Mouse (Mus musculus) liver, embryonic 14.5 days (tissue): Measurements from ENCODE around the gene Pcsk5. TPM values are rescaled to one million over a fixed set of nuclear protein-coding genes. Genes with fewer than 3 reads are reported as not detected.

Experiments
- ATAC-seq: fragments of 200-750 bp; cut with Nextera tagmentation; 2 replicates; pipeline ENCODE4 v1.8.0; 2017; ENCODE audit warnings: moderate number of reproducible peaks, mild to moderate bottlenecking, moderate library complexity; ENCODE audit not compliant: insufficient read depth
- DNase-seq, 3 experiments: peaks; one replicate each; pipeline ENCODE4 v3.0.0-alpha.2; 2012 to 2013; ENCODE audit warnings: low read depth in 3 of 3, low spot score in 3 of 3
- H3K27ac ChIP-seq: fragments of 300-500 bp; sonication (generic); 2 replicates; pipeline ENCODE4 v1.5.1; 2014; ENCODE audit warnings: moderate library complexity, mild to moderate bottlenecking, control low read depth, inconsistent platforms
- H3K27me3 ChIP-seq: fragments of 300-500 bp; sonication (generic); 2 replicates; pipeline ENCODE4 v1.6.1; 2014; ENCODE audit warnings: mild to moderate bottlenecking, low read length, moderate library complexity; ENCODE audit not compliant: control insufficient read depth, insufficient read depth
- H3K36me3 ChIP-seq: fragments of 300-500 bp; sonication (generic); replicated peaks from 2 replicates; pipeline ENCODE4 v1.6.1; 2014; ENCODE audit warnings: low read depth; ENCODE audit not compliant: control insufficient read depth, insufficient read depth
- H3K4me1 ChIP-seq, 2 experiments: fragments of 200-500 bp in 1 of 2; fragments of 300-500 bp in 1 of 2; sonication (generic) in 1 of 2; replicated peaks; 2 replicates each; pipeline ENCODE4 v1.6.1; 2012 to 2014; ENCODE audit warnings: antibody characterized with exemption in 1 of 2, inconsistent platforms in 1 of 2, low read length in 1 of 2; ENCODE audit not compliant: control insufficient read depth in 2 of 2, insufficient read depth in 2 of 2
- H3K4me2 ChIP-seq: fragments of 300-500 bp; sonication (generic); 2 replicates; pipeline ENCODE4 v1.6.1; 2014; ENCODE audit warnings: low read depth, mild to moderate bottlenecking, control low read depth, moderate library complexity
- H3K4me3 ChIP-seq, 2 experiments: fragments of 200-500 bp in 1 of 2; fragments of 300-500 bp in 1 of 2; sonication (generic) in 1 of 2; 2 replicates each; pipeline ENCODE4 v1.5.1; 2012 to 2014; ENCODE audit warnings: low read depth in 2 of 2, low read length in 2 of 2, mild to moderate bottlenecking in 2 of 2, control low read depth in 1 of 2, inconsistent platforms in 1 of 2, moderate library complexity in 1 of 2; ENCODE audit not compliant: insufficient read depth in 1 of 2
- H3K9ac ChIP-seq: fragments of 300-500 bp; sonication (generic); replicated peaks from 2 replicates; pipeline ENCODE4 v1.6.1; 2014; ENCODE audit warnings: mild to moderate bottlenecking, control low read depth, moderate library complexity
- H3K9me3 ChIP-seq: fragments of 300-500 bp; sonication (generic); 2 replicates; pipeline ENCODE4 v1.6.1; 2016; ENCODE audit warnings: low read length, mixed read lengths; ENCODE audit not compliant: control insufficient read depth
- CTCF ChIP-seq: IDR thresholded peaks from 2 replicates; pipeline ENCODE4 v1.5.1; 2016; ENCODE audit warnings: antibody characterized with exemption, low read depth, control low read depth
- EP300 ChIP-seq: IDR thresholded peaks from 2 replicates; pipeline ENCODE4 v1.6.1; 2016; ENCODE audit warnings: antibody characterized with exemption, low read depth
- WGBS: fragments of 180-500 bp; shearing (Covaris S2); extraction: QIAGEN DNeasy Blood & Tissue Kit; methylation state at CpG from one replicate; pipeline ENCODE4 v1.1.7; 2014; ENCODE audit not compliant: insufficient replicate concordance; 5-methylcytosine and 5-hydroxymethylcytosine counted together
- polyA plus RNA-seq, 2 experiments: library from polyadenylated mRNA; depleted of rRNA in 1 of 2; stranded (reverse) in 1 of 2; unstranded in 1 of 2; fragments of >200 nt; fragmentation: Nextera tagmentation in 1 of 2; extraction: Ambion mirVana in 1 of 2; gene quantifications; 2 replicates each; pipeline versions ENCODE4 v1.2.1 to v1.2.3; 2012 to 2014

Gene Pcsk5
- polyA plus RNA-seq, 2 experiments = 0.58 to 0.61 TPM

DNA sequence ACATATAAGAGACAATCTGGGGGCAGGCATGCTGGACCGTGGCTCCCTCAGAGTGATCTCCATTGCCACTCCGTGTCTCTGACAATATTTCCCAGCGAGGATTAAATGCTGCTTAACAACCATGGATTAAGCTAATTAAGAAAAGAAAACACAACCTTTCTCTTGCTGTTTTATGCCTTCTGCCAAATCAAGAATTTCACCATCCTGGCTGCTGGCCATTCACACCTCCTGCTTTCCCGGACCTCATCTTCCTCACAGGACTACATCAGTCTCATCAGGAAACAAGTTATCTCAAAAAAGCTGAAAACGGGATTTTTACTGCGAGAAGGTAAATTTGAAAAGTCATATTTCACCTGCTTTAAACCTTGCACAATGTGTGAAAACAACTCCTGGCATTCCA, 175.2 kb downstream of the Pcsk5 start:
- WGBS = 65% methylated on average over 6 of the region's 6 CpGs
- no peak overlapping the region for H3K4me2 ChIP-seq
- H3K9ac ChIP-seq = no peak overlapping the region
- TF ChIP-seq CTCF = no peak
- H3K4me3 ChIP-seq = no peak overlapping the region
- H3K4me1 ChIP-seq = no peaks in the 10 kb centered on the region
- DNase-seq (no peak), ATAC-seq (no peak)
- no peak overlapping the region for H3K27ac ChIP-seq
- H3K27me3 ChIP-seq = no peaks in the 10 kb centered on the region
- H3K36me3 ChIP-seq = no peaks in the 10 kb centered on the region
- H3K9me3 ChIP-seq = no peaks in the 10 kb centered on the region

DNA sequence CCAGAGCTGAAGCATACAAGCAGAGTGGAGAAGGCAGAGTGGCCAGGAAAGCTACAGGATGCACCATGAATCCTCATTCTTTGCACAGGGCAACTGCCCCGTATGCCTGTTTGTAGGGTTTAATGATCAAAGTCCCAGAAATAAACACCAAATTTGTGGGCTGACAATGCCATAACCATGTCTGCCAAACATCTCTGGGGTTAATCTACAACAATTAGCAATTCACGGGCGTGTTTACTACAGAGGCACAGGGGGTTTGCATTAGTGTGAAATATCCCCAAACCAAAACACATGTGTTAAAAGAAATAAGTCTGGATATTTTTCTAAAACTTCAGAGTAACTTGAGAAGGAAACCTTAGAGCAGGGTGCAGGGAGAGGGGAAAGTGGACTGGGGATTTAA, 178.1 kb downstream of the Pcsk5 start:
- no peaks in the 10 kb centered on the region for H3K36me3 ChIP-seq
- no peak for TF ChIP-seq EP300
- no peak for TF ChIP-seq CTCF
- no peaks in the 10 kb centered on the region for H3K9me3 ChIP-seq
- ATAC-seq (no peak), DNase-seq (no peak)
- H3K27ac ChIP-seq = no peak overlapping the region
- no peaks in the 10 kb centered on the region for H3K4me1 ChIP-seq
- no peak overlapping the region for H3K9ac ChIP-seq
- no peak overlapping the region for H3K4me2 ChIP-seq
- H3K27me3 ChIP-seq = no peaks in the 10 kb centered on the region
- WGBS = 65% methylated on average over 3 of the region's 3 CpGs
- H3K4me3 ChIP-seq = no peak overlapping the region

DNA sequence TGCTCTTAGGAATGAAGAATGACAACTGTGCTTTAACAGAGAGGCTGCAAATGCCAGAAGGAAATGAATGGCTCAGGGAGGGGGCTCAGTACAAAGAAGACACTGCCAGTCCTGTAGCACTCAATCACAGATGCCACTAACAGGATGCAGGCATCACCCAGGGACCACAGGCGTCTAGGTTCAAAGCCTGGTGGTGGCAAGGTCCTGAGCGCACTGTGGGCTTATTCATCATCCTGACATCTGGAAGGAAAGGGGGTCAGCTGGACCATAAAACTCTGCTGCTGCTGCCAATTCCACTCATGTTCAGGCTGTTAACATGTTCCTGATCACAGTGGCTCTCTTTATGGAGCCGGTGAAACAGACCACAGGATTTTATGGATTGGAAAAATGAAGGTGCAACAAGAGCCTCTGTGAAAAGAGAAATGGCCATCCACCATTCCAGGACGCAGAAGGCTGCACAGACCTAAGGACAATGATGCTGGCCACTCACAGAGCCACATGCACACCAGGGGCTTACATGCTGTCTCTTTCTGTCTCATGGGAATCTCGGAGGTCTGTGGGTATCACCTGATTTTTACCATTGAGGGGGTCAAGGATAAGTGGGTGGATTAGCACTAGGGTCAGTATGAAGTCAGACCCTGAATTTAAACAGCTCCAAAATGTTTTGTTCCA, 186.5 kb downstream of the Pcsk5 start:
- H3K27me3 ChIP-seq = no peaks in the 10 kb centered on the region
- TF ChIP-seq CTCF (no peak), EP300 (no peak)
- H3K9ac ChIP-seq = no peak overlapping the region
- no peaks in the 10 kb centered on the region for H3K4me1 ChIP-seq
- no peak overlapping the region for H3K4me2 ChIP-seq
- H3K9me3 ChIP-seq = no peaks in the 10 kb centered on the region
- 23% methylated on average over 5 of the region's 5 CpGs for WGBS
- ATAC-seq (no peak), DNase-seq (no peak)
- H3K36me3 ChIP-seq = no peaks in the 10 kb centered on the region
- no peak overlapping the region for H3K27ac ChIP-seq
- H3K4me3 ChIP-seq = no peak overlapping the region

DNA sequence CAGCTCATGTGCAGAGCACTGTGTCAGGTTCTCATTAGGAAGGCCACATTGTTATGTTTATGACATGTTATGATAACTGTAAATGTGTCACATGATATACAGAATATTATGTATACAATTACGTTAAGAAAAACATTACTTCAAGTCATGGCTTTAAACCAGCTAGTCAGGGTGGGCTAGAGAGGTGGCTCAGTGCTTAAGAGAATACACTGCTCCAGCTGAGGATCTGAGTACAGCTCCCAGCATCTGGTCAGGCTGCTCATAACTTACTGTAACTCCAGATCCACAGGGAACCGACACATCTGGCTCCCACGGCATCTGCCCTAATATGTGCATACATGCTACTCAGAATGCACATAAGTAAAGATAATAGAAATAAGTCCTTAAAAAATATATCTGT, 187.5 kb downstream of the Pcsk5 start:
- TF ChIP-seq EP300 = no peak
- no peak for TF ChIP-seq CTCF
- Histone ChIP-seq H3K36me3 (no peaks in the 10 kb centered on the region), H3K27me3 (no peaks in the 10 kb centered on the region), H3K4me3 (no peak overlapping the region), H3K4me2 (no peak overlapping the region), H3K27ac (no peak overlapping the region), H3K9me3 (no peaks in the 10 kb centered on the region), H3K4me1 (no peaks in the 10 kb centered on the region), H3K9ac (no peak overlapping the region)
- ATAC-seq (no peak), DNase-seq (no peak)
- WGBS = 70% methylated on average over 3 of the region's 3 CpGs

DNA sequence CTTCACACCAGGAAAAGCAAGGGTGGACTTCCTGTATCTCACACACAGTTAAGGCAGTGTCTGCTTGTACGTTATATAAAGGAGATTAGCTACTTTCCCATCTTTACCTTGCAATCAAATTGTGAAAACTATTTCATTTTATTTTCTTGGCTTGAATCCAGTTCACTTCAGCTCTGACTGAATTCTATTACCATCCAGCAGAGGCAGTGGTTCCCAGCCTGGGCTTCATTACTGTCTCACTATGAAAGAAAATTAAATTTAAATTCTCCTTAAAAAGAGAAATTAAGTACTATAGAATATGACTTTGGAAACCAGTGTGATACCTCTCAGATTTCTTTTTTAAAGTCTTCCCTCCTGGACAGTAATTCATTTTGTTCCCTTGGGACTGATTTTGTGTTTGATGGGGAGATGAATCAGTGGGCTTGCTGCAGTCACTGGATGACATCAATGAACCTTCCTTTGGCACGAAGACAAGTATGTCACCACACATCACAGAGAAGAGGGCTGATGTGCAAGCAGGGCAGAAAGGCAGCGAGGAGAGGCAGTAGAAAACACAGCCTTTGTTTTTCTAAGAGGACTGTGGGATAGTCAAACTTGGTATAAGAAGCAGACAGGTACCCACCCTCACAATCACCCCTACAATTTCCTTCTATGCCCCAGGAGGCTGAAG, 194.2 kb downstream of the Pcsk5 start:
- Histone ChIP-seq H3K27me3 (no peaks in the 10 kb centered on the region), H3K4me1 (no peaks in the 10 kb centered on the region), H3K4me2 (no peak overlapping the region), H3K9me3 (no peaks in the 10 kb centered on the region), H3K9ac (no peak overlapping the region), H3K36me3 (no peaks in the 10 kb centered on the region), H3K27ac (no peak overlapping the region), H3K4me3 (no peak overlapping the region)
- no peak for ATAC-seq
- TF ChIP-seq EP300 = no peak
- no peak for TF ChIP-seq CTCF
- 35% methylated on average over 3 of the region's 3 CpGs for WGBS
- DNase-seq = no peak
